Mouse (Mus musculus) liver, adult 2 months (tissue): ENCODE measurements around the gene Tagap. TPM values are rescaled to one million over a fixed set of nuclear protein-coding genes. Genes with fewer than 3 reads are reported as not detected.
"Not testable (repeated sequence)": the region's sequence is repeated elsewhere in the genome, so short reads cannot be mapped to it uniquely, and the experiment has no call there.

ENCODE experiments used
- DNase-seq: peaks from one replicate; pipeline ENCODE4 v3.0.0-alpha.2; 2011; ENCODE audit warnings: low read depth, low spot score; ENCODE audit errors: extremely low read depth
- H3K27ac ChIP-seq: fragments of 200-500 bp; replicated peaks from 2 replicates; pipeline ENCODE4 v1.5.1; 2012; ENCODE audit warnings: low read depth, mild to moderate bottlenecking, control low read depth, inconsistent platforms, low read length; ENCODE audit not compliant: insufficient read depth
- H3K27me3 ChIP-seq: fragments of 200-500 bp; 2 replicates; pipeline ENCODE4 v1.6.1; 2012; ENCODE audit warnings: mild to moderate bottlenecking, moderate library complexity, low read length, inconsistent platforms; ENCODE audit not compliant: control insufficient read depth, insufficient read depth
- H3K36me3 ChIP-seq: fragments of 200-500 bp; 2 replicates; pipeline ENCODE4 v1.6.1; 2012; ENCODE audit warnings: low read length, inconsistent platforms; ENCODE audit not compliant: control insufficient read depth, insufficient read depth
- H3K4me1 ChIP-seq: fragments of 200-500 bp; 2 replicates; pipeline ENCODE4 v1.6.1; 2011; ENCODE audit warnings: low read length; ENCODE audit not compliant: control insufficient read depth, insufficient read depth
- H3K4me3 ChIP-seq: fragments of 200-500 bp; 2 replicates; pipeline ENCODE4 v1.5.1; 2011; ENCODE audit warnings: low read depth, mild to moderate bottlenecking, control low read depth, low read length, moderate library complexity; ENCODE audit not compliant: insufficient read depth
- H3K79me2 ChIP-seq: fragments of 200-500 bp; 2 replicates; pipeline ENCODE4 v1.6.1; 2012; ENCODE audit warnings: inconsistent platforms, mild to moderate bottlenecking, low read length, moderate library complexity; ENCODE audit not compliant: control insufficient read depth, insufficient read depth
- H3K9ac ChIP-seq: fragments of 200-500 bp; 2 replicates; pipeline ENCODE4 v1.6.1; 2012; ENCODE audit warnings: low read depth, mild to moderate bottlenecking, control low read depth, inconsistent platforms, low read length
- POLR2A ChIP-seq: fragments of 200-500 bp; IDR thresholded peaks from 2 replicates; pipeline ENCODE4 v1.6.1; 2011; ENCODE audit warnings: low read length, control low read depth; ENCODE audit not compliant: insufficient read depth; ENCODE audit errors: extremely low read depth
- WGBS: fragments of 180-500 bp; shearing (Covaris S2); methylation state at CpG from one replicate; pipeline ENCODE4 v1.1.7; 2018; 5-methylcytosine and 5-hydroxymethylcytosine counted together
- polyA plus RNA-seq: library from polyadenylated mRNA; depleted of rRNA; stranded (reverse); fragments of >200 nt; gene quantifications from 2 replicates; pipeline ENCODE4 v1.2.3, GENCODE M21; 2012
- total RNA-seq: library from RNA; depleted of rRNA; stranded (reverse); fragments of >200 nt; gene quantifications from 2 replicates; pipeline ENCODE4 v1.2.3, GENCODE M21; 2014

Gene Tagap
- total and polyA plus RNA-seq, 2 experiments = 0.28 to 0.51 TPM

GRCm38 (mm10) chr17:7945117-7946052 is 19.6 kb downstream of the Tagap start, which contains the start of gene Rsph3a:
Gene Rsph3a, plus strand, starts transcription at chr17:7945614.
- DNase-seq = peak; percentile 82
- not testable (repeated sequence) for H3K27me3 ChIP-seq, H3K79me2 ChIP-seq, H3K4me1 ChIP-seq, H3K36me3 ChIP-seq
- 2% methylated on average over 58 of the region's 58 CpGs for WGBS
- peak within 1 kb of the TSS; percentile 87 for H3K9ac ChIP-seq
- TF ChIP-seq POLR2A = 0 out of 2 replicates have a peak, but pooled peaks have one; percentile 10
- peak within 1 kb of the TSS; percentile 94 for H3K27ac ChIP-seq
- H3K4me3 ChIP-seq = peak within 1 kb of the TSS; percentile 96

DNA sequence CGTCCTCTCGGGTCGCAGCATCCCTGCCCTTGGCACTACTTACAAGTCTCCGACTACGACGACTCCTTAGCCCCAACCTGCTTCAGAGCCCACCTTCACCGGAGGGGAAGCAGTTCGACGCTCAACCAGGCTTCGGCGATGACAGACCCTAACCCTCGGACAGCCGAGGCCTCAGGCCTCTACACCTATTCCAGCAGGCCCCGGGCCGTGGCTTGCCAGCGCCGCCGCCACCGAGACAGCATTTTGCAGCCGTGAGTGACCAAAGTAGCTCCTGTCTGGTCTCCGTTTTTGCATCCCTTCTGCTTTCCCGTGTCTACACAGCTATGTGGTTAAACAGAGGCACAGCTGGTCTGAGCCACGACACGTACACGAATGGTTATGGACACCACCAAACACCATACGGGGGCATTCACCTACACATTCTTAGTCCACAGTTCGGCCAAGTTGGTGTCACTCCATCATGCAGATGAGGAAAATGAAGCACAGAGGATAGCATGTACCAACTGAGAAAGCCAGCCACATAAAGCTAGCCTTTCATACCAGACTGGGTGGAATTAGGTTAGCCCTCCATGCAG is 20.3 kb downstream of the Tagap start:
- H3K36me3 ChIP-seq, H3K4me1 ChIP-seq, H3K79me2 ChIP-seq, DNase-seq, H3K27me3 ChIP-seq, H3K27ac ChIP-seq: not testable (repeated sequence)
- Histone ChIP-seq H3K9ac (peak overlapping the region; percentile 82), H3K4me3 (peak overlapping the region; percentile 96)
- 0% methylated on average over 20 of the region's 27 CpGs for WGBS

DNA sequence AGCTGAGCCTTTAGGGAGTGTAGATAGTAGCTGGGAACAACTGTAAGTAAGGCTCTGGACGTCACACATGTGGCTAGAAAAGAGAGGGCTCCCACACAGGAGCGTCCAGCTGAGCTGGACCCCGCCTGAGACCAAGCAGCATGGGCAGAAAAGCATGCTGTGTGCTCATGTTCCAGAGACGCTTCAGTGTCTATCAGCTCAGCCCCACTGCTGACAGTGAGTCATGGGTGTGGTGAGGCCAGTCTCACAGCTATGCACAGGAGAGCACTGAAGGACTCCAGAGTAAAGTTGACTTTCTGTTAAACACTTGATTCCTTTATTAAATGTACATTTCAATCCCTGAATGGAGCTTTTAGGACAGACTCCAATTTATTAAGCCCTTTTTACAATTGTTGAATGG is 25.5 kb downstream of the Tagap start:
- no CpG with 5 or more reads among the region's 4 CpGs for WGBS
- DNase-seq, H3K4me3 ChIP-seq, H3K27ac ChIP-seq, H3K36me3 ChIP-seq, H3K79me2 ChIP-seq, H3K9ac ChIP-seq, H3K4me1 ChIP-seq, H3K27me3 ChIP-seq: not testable (repeated sequence)

DNA sequence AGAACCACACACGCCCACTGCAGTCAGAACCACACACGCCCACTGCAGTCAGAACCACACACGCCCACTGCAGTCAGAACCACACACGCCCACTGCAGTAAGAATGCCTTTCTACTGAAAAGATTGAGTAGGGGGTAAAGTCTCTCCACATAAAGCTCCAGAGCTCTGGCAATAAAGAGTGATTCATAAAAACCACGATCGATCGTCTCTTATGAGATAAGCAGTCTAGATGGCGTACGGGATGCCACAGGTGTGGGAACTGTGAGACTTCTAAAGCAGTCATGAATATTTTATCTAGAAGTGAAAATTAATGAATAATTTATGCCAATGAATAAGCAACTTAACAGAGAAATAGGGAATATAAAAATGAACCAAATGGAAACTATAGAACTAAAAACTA is 31.4 kb downstream of the Tagap start:
- H3K27me3 ChIP-seq, DNase-seq, H3K4me3 ChIP-seq, H3K4me1 ChIP-seq, H3K27ac ChIP-seq, H3K9ac ChIP-seq, H3K79me2 ChIP-seq, H3K36me3 ChIP-seq: not testable (repeated sequence)
- WGBS = 97% methylated on average over 9 of the region's 9 CpGs

DNA sequence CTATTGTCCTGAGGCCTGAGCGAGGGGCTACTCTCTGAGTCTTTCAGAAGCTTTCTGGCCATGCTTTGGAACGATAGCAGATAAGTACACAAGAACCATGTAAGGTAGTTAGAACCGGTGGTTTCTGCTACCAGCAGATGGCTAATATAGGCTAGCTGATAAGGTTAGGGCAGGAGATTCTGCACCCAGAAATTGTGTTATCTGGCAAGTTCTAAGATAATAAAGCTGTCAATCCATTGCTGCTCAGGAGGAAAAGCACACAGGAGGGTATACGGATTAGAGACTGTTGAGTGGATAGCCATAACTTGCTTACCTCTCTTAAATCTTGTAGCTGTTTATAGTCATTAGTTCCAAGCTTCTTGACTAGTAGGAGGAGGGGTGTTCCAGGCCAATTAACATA is 37.5 kb downstream of the Tagap start:
- 92% methylated on average over 4 of the region's 4 CpGs for WGBS
- not testable (repeated sequence) for H3K27ac ChIP-seq, H3K27me3 ChIP-seq, H3K4me3 ChIP-seq, H3K9ac ChIP-seq, H3K36me3 ChIP-seq, H3K79me2 ChIP-seq, H3K4me1 ChIP-seq, DNase-seq

DNA sequence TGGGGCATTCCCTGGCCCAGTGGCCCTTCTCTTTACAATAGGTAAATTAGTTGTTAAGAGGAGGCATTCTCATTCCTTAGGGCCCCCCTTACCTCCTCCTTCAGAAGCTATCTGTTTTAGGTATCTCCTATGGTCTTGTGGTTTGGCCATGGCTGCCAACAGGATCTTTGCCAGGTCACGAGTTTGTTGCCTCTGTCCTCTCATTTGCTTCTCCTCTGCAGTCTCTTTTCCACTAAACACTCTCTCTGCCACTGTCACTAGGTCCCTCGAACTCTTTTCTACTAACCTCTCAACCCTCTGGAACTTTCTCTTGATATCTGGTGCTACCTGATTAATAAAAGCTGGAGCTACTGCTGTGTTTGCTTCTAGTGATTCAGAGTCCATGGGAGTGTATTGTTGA is 38.6 kb downstream of the Tagap start:
- not testable (repeated sequence) for DNase-seq, H3K27me3 ChIP-seq, H3K4me3 ChIP-seq, H3K4me1 ChIP-seq, H3K79me2 ChIP-seq, H3K36me3 ChIP-seq, H3K9ac ChIP-seq, H3K27ac ChIP-seq
- 85% methylated on average over 2 of the region's 2 CpGs for WGBS

- H3K36me3 ChIP-seq, H3K27me3 ChIP-seq, H3K27ac ChIP-seq, H3K9ac ChIP-seq, H3K4me1 ChIP-seq, H3K79me2 ChIP-seq, DNase-seq, H3K4me3 ChIP-seq: not testable (repeated sequence)
- 92% methylated on average over 5 of the region's 5 CpGs for WGBS
Measured at GRCm38 (mm10) chr17:7968490-7968889, 42.7 kb downstream of the Tagap start.

GRCm38 (mm10) chr17:7969782-7970181 is 44.0 kb downstream of the Tagap start:
- WGBS = 71% methylated on average over 2 of the region's 6 CpGs
- H3K27me3 ChIP-seq, H3K36me3 ChIP-seq, H3K27ac ChIP-seq, H3K79me2 ChIP-seq, H3K9ac ChIP-seq, H3K4me3 ChIP-seq, DNase-seq, H3K4me1 ChIP-seq: not testable (repeated sequence)

- H3K9ac ChIP-seq, H3K27ac ChIP-seq, H3K27me3 ChIP-seq, H3K4me3 ChIP-seq, H3K4me1 ChIP-seq, H3K79me2 ChIP-seq, DNase-seq, H3K36me3 ChIP-seq: not testable (repeated sequence)
- 91% methylated on average over 1 of the region's 2 CpGs for WGBS
Measured at GRCm38 (mm10) chr17:7983484-7983883, 57.7 kb downstream of the Tagap start.
